Mouse (Mus musculus) kidney, embryonic 14.5 days (tissue): Measurements from ENCODE around the gene Olfr263. TPM values are rescaled to one million over a fixed set of nuclear protein-coding genes. Genes with fewer than 3 reads are reported as not detected.

Experiments used
- ATAC-seq: fragments of 200-750 bp; cut with Nextera tagmentation; 2 replicates; pipeline ENCODE4 v1.8.0; 2017; ENCODE audit warnings: moderate number of reproducible peaks, mild to moderate bottlenecking, moderate TSS enrichment, moderate library complexity; ENCODE audit not compliant: low FRiP score, low TSS enrichment
- H3K27ac ChIP-seq: fragments of 300-500 bp; sonication (generic); 2 replicates; pipeline ENCODE4 v1.5.1; 2014; ENCODE audit warnings: low read depth, mild to moderate bottlenecking, low read length, moderate library complexity, mixed read lengths
- H3K27me3 ChIP-seq: fragments of 300-500 bp; sonication (generic); 2 replicates; pipeline ENCODE4 v1.6.1; 2014; ENCODE audit warnings: mild to moderate bottlenecking, low read length; ENCODE audit not compliant: control insufficient read depth, insufficient read depth
- H3K36me3 ChIP-seq: fragments of 300-500 bp; sonication (generic); 2 replicates; pipeline ENCODE4 v1.6.1; 2014; ENCODE audit warnings: low read length, mixed read lengths; ENCODE audit not compliant: control insufficient read depth, insufficient read depth
- H3K4me1 ChIP-seq: fragments of 300-500 bp; sonication (generic); 2 replicates; pipeline ENCODE4 v1.6.1; 2014; ENCODE audit warnings: low read length, mixed read lengths; ENCODE audit not compliant: control insufficient read depth, insufficient read depth
- H3K4me2 ChIP-seq: fragments of 300-500 bp; sonication (generic); replicated peaks from 2 replicates; pipeline ENCODE4 v1.6.1; 2014; ENCODE audit warnings: low read depth, mild to moderate bottlenecking, low read length
- H3K4me3 ChIP-seq: fragments of 300-500 bp; sonication (generic); 2 replicates; pipeline ENCODE4 v1.5.1; 2014; ENCODE audit warnings: mild to moderate bottlenecking, low read length
- H3K9ac ChIP-seq: fragments of 300-500 bp; sonication (generic); 2 replicates; pipeline ENCODE4 v1.6.1; 2014; ENCODE audit warnings: low read depth, mild to moderate bottlenecking, low read length, moderate library complexity
- H3K9me3 ChIP-seq: fragments of 300-500 bp; sonication (generic); 2 replicates; pipeline ENCODE4 v1.6.1; 2016; ENCODE audit warnings: low read length; ENCODE audit not compliant: control insufficient read depth
- WGBS: fragments of 180-500 bp; shearing (Covaris S2); extraction: QIAGEN DNeasy Blood & Tissue Kit; methylation state at CpG from one replicate; pipeline ENCODE4 v1.1.7; 2014; 5-methylcytosine and 5-hydroxymethylcytosine counted together
- polyA plus RNA-seq: library from polyadenylated mRNA; unstranded; fragments of >200 nt; fragmentation: Nextera tagmentation; extraction: Ambion mirVana; gene quantifications from 2 replicates; pipeline ENCODE4 v1.2.1, GENCODE M21; 2014

Gene Olfr263
- polyA plus RNA-seq, 1 experiment from 2014 or later = not detected

GRCm38 (mm10) chr13:21172241-21173027 is 43.0 kb downstream of the Olfr263 start:
- Histone ChIP-seq H3K4me3 (peak overlapping the region; percentile 64), H3K9me3 (no peaks in the 10 kb centered on the region), H3K4me2 (peak overlapping the region; percentile 66), H3K27ac (peak overlapping the region; percentile 6; the same call in 1 of the 2 replicates), H3K36me3 (no peaks in the 10 kb centered on the region), H3K27me3 (no peaks in the 10 kb centered on the region), H3K9ac (peak overlapping the region; percentile 15; the same call in 1 of the 2 replicates), H3K4me1 (0 out of 2 replicates have a peak, but pooled peaks cover 6% of the 10 kb centered on the region)
- 2% methylated on average over 16 of the region's 16 CpGs for WGBS
- ATAC-seq = peak; percentile 70

- Histone ChIP-seq H3K4me1 (peaks cover 6% of the 10 kb centered on the region; the same call in 1 of the 2 replicates), H3K27me3 (no peaks in the 10 kb centered on the region), H3K27ac (peak overlapping the region; percentile 6; the same call in 1 of the 2 replicates), H3K9me3 (no peaks in the 10 kb centered on the region), H3K36me3 (no peaks in the 10 kb centered on the region), H3K9ac (peak overlapping the region; percentile 15; the same call in 1 of the 2 replicates), H3K4me3 (peak overlapping the region; percentile 64), H3K4me2 (peak overlapping the region; percentile 66)
- WGBS = under 1% methylated on average over 11 of the region's 11 CpGs
- peak; percentile 68 for ATAC-seq
Observed at GRCm38 (mm10) chr13:21173072-21173471, 43.6 kb downstream of the Olfr263 start.

GRCm38 (mm10) chr13:21176733-21177132 is 47.3 kb downstream of the Olfr263 start:
- WGBS = 78% methylated on average over 11 of the region's 11 CpGs
- Histone ChIP-seq H3K36me3 (no peaks in the 10 kb centered on the region; the same call in 1 of the 2 replicates), H3K27ac (no peak overlapping the region), H3K4me3 (no peak overlapping the region), H3K4me2 (no peak overlapping the region), H3K27me3 (no peaks in the 10 kb centered on the region), H3K9ac (no peak overlapping the region), H3K9me3 (no peaks in the 10 kb centered on the region), H3K4me1 (peaks cover 16% of the 10 kb centered on the region; the same call in 1 of the 2 replicates)
- ATAC-seq = no peak

GRCm38 (mm10) chr13:21177657-21178056 is 48.2 kb downstream of the Olfr263 start:
- Histone ChIP-seq H3K36me3 (peaks cover 9% of the 10 kb centered on the region; the same call in 1 of the 2 replicates), H3K9ac (no peak overlapping the region), H3K4me3 (no peak overlapping the region), H3K4me2 (no peak overlapping the region), H3K27ac (no peak overlapping the region), H3K27me3 (no peaks in the 10 kb centered on the region), H3K9me3 (no peaks in the 10 kb centered on the region), H3K4me1 (peaks cover 25% of the 10 kb centered on the region)
- 68% methylated on average over 5 of the region's 5 CpGs for WGBS
- ATAC-seq = no peak

GRCm38 (mm10) chr13:21178364-21178763 is 48.9 kb downstream of the Olfr263 start:
- no peak for ATAC-seq
- Histone ChIP-seq H3K9ac (no peak overlapping the region), H3K27me3 (no peaks in the 10 kb centered on the region), H3K4me2 (peak overlapping the region; percentile 81; the same call in 1 of the 2 replicates), H3K4me3 (no peak overlapping the region), H3K27ac (no peak overlapping the region; the same call in 1 of the 2 replicates), H3K9me3 (no peaks in the 10 kb centered on the region), H3K36me3 (peaks cover 16% of the 10 kb centered on the region), H3K4me1 (peaks cover 28% of the 10 kb centered on the region)
- WGBS = 78% methylated on average over 5 of the region's 5 CpGs

- Histone ChIP-seq H3K27ac (peak within 1 kb of the TSS; percentile 92), H3K9ac (peak within 1 kb of the TSS; percentile 90), H3K4me1 (peaks cover 28% of the 10 kb centered on the region), H3K4me3 (peak within 1 kb of the TSS; percentile 98), H3K4me2 (peak within 1 kb of the TSS; percentile 81), H3K9me3 (no peaks in the 10 kb centered on the region), H3K27me3 (no peaks in the 10 kb centered on the region), H3K36me3 (peaks cover 26% of the 10 kb centered on the region)
- under 1% methylated on average over 15 of the region's 15 CpGs for WGBS
- peak; percentile 20 for ATAC-seq
Observed at GRCm38 (mm10) chr13:21179367-21179723, 49.9 kb downstream of the Olfr263 start, which contains the start of gene Trim27. Gene Trim27 (plus strand): TSS chr13:21179445.

- H3K9ac ChIP-seq = peak overlapping the region; percentile 90
- H3K4me1 ChIP-seq = peaks cover 28% of the 10 kb centered on the region
- peak overlapping the region; percentile 81 for H3K4me2 ChIP-seq
- H3K36me3 ChIP-seq = peaks cover 31% of the 10 kb centered on the region
- H3K27me3 ChIP-seq = no peaks in the 10 kb centered on the region
- H3K4me3 ChIP-seq = peak overlapping the region; percentile 98
- ATAC-seq = peak; percentile 97
- WGBS = under 1% methylated on average over 70 of the region's 80 CpGs
- no peaks in the 10 kb centered on the region for H3K9me3 ChIP-seq
- H3K27ac ChIP-seq = peak overlapping the region; percentile 92
Observed at GRCm38 (mm10) chr13:21179724-21180550, 50.5 kb downstream of the Olfr263 start.

- Histone ChIP-seq H3K4me3 (peak overlapping the region; percentile 98), H3K27me3 (no peaks in the 10 kb centered on the region), H3K27ac (peak overlapping the region; percentile 92), H3K36me3 (peaks cover 40% of the 10 kb centered on the region), H3K9ac (peak overlapping the region; percentile 90), H3K4me1 (peaks cover 28% of the 10 kb centered on the region), H3K4me2 (peak overlapping the region; percentile 49), H3K9me3 (no peaks in the 10 kb centered on the region)
- ATAC-seq = peak; percentile 34
- under 1% methylated on average over 71 of the region's 71 CpGs for whole genome bisulfite sequencing
Observed at GRCm38 (mm10) chr13:21180551-21181530, 51.4 kb downstream of the Olfr263 start.
